In genomic region chr11:102432896-102433295, GRCm38 (mm10) we compare ENCODE assay signal across 8 mouse cellular contexts. TPM values are rescaled to one million over a fixed set of nuclear protein-coding genes. Genes with fewer than 3 reads are reported as not detected.
DNase-seq lines count a peak whose midpoint lies in the region; ATAC-seq and TF ChIP-seq lines count a peak whose summit lies in the region.

No protein-coding gene starts in this region.

- no peak overlapping the region for H3ac ChIP-seq in myocyte (ENCODE audit: control insufficient read depth, insufficient read length)

- H3K9ac ChIP-seq in neural tube, embryonic 12.5 days = no peak overlapping the region

- peaks cover 25% of the 10 kb centered on the region for H3K36me3 ChIP-seq in neural tube, embryonic 12.5 days
- peaks cover 4% of the 10 kb centered on the region for H3K36me3 ChIP-seq in myocyte (ENCODE audit: control insufficient read depth, insufficient read depth)

- H3K79me2 ChIP-seq in myocyte (ENCODE audit: control insufficient read depth, insufficient read depth) = no peaks in the 10 kb centered on the region

- 88% methylated on average over 6 of the region's 6 CpGs for WGBS in neural tube, embryonic 12.5 days

- ATAC-seq in cerebellum, adult (ENCODE audit: insufficient number of reproducible peaks, low FRiP score, low TSS enrichment) = no peak
- ATAC-seq in neural tube, embryonic 12.5 days (ENCODE audit: low FRiP score, low read depth) = no peak

- H3K4me2 ChIP-seq in neural tube, embryonic 12.5 days (replicated peaks) = 0 out of 2 replicates have a peak overlapping the region, but pooled peaks have one; percentile 0
- peak overlapping the region; percentile 83 for H3K4me2 ChIP-seq in myocyte (ENCODE audit: low read depth)

- TF ChIP-seq POLR2A in myocyte (IDR thresholded peaks at IDR 0.05; ENCODE audit: insufficient read length, low read depth) = peak; percentile 49

- H3K27ac ChIP-seq in neural tube, embryonic 12.5 days = no peak overlapping the region

- no peaks in the 10 kb centered on the region for H3K9me3 ChIP-seq in neural tube, embryonic 12.5 days

- H3K4me1 ChIP-seq in neural tube, embryonic 12.5 days = peaks cover 46% of the 10 kb centered on the region

- peak; percentile 69 for DNase-seq in cerebellum, adult 11 months
- no peak for DNase-seq in neural tube, embryonic 10.5 days (ENCODE audit: extremely low spot score, low spot score)
- DNase-seq in heart, adult 8-10 months (ENCODE audit: low spot score) = peak; percentile 80
- DNase-seq in thymus, postnatal 14 days = no peak
- DNase-seq in T-cell, adult 2 months (ENCODE audit: low spot score) = no peak

- no peaks in the 10 kb centered on the region for H3K27me3 ChIP-seq in neural tube, embryonic 12.5 days (replicated peaks)
- H3K27me3 ChIP-seq in myocyte (ENCODE audit: control insufficient read depth, insufficient read depth, insufficient read length) = no peaks in the 10 kb centered on the region

- no peak overlapping the region for H3K4me3 ChIP-seq in neural tube, embryonic 12.5 days
- H3K4me3 ChIP-seq in myocyte = peak overlapping the region; percentile 93

TF ChIP-seq in myocyte, 11 proteins besides CTCF, POLR2A, EP300 and RAD21:
- TF ChIP-seq MAX (IDR thresholded peaks at IDR 0.05; ENCODE audit: low read depth) = no peak
- peak in 2 of 3 experiments; percentile 55 to 71 for TF ChIP-seq MYOG (IDR thresholded peaks at IDR 0.05; ENCODE audit: control insufficient read depth in 1 of 3, insufficient read depth in 1 of 3, insufficient read length in 2 of 3, low read depth in 2 of 3)
- peak in 1 of 3 experiments; percentile 62 for TF ChIP-seq MYOD1 (IDR thresholded peaks at IDR 0.05; ENCODE audit: control insufficient read depth in 1 of 3, insufficient read length in 2 of 3, low read depth in 2 of 3)

RNA-seq across cellular contexts. Expression of gene Grn, which starts 2.8 kb away (rescaled TPM):
- polyA plus RNA-seq in neural tube, embryonic 12.5 days (2016; fragmentation: Nextera tagmentation; extraction: Ambion mirVana) = 75.2 and 86.1 TPM in 2 replicates
- 10 to 100 TPM; 76.5 to 84.8 (median 79.6) TPM for total RNA-seq in heart, adult 8-10 months (2022)
- 174 TPM for polyA plus RNA-seq in myocyte (2012; fragmentation: generic; extraction: Trizol)

RNA-seq across cellular contexts. Expression of gene Fam171a2, which starts 14.6 kb away (rescaled TPM):
- 23.3 and 23.7 TPM in 2 replicates for polyA plus RNA-seq in neural tube, embryonic 12.5 days (2016; fragmentation: Nextera tagmentation; extraction: Ambion mirVana)
- 1 to 10 TPM; 2.5 to 5.4 (median 3.6) TPM for total RNA-seq in heart, adult 8-10 months (2022)
- polyA plus RNA-seq in myocyte (2012; fragmentation: generic; extraction: Trizol) = 162 TPM

RNA-seq across cellular contexts. Expression of gene Slc25a39, which starts 25.1 kb away (rescaled TPM):
- polyA plus RNA-seq in neural tube, embryonic 12.5 days (2016; fragmentation: Nextera tagmentation; extraction: Ambion mirVana) = 148 and 162 TPM in 2 replicates
- total RNA-seq in heart, adult 8-10 months (2022) = 100 to 1,000 TPM; 174 to 204 (median 197) TPM
- polyA plus RNA-seq in myocyte (2012; fragmentation: generic; extraction: Trizol) = 274 TPM

RNA-seq across cellular contexts. Expression of gene Itga2b, which starts 37.0 kb away (rescaled TPM):
- 7.0 and 7.6 TPM in 2 replicates for polyA plus RNA-seq in neural tube, embryonic 12.5 days (2016; fragmentation: Nextera tagmentation; extraction: Ambion mirVana)
- total RNA-seq in heart, adult 8-10 months (2022) = 1 to 10 TPM; 3.4 to 7.2 (median 4.4) TPM
- polyA plus RNA-seq in myocyte (2012; fragmentation: generic; extraction: Trizol) = 7.2 TPM

RNA-seq across cellular contexts. Expression of gene Rundc3a, which starts 39.7 kb away (rescaled TPM):
- 152 and 171 TPM in 2 replicates for polyA plus RNA-seq in neural tube, embryonic 12.5 days (2016; fragmentation: Nextera tagmentation; extraction: Ambion mirVana)
- total RNA-seq in heart, adult 8-10 months (2022) = under 1 TPM in 1 of 4 experiments, not detected in 3; 0.16 TPM
- polyA plus RNA-seq in myocyte (2012; fragmentation: generic; extraction: Trizol) = 10.3 TPM

Comparison
In these comparisons a context has a peak if more than half of its experiments do, and no peak if none do; other contexts are left out.
1. DNase-seq: peak in cerebellum, adult 11 months (single experiment) and heart, adult 8-10 months (single experiment); none in neural tube, embryonic 10.5 days (single experiment), thymus, postnatal 14 days (single experiment) and T-cell, adult 2 months (single experiment).